Mouse (Mus musculus): ENCODE results near the gene Gpx7. TPM values are rescaled to one million over a fixed set of nuclear protein-coding genes. Genes with fewer than 3 reads are reported as not detected.

Gene Gpx7
- polyA plus RNA-seq (2021; fragmentation: Nextera tagmentation): 12.3 and 13.0 TPM in 2 replicates
- long read RNA-seq, experiment 1, transcript Gpx7-201 (3 exons, 1,289 nt): major isoform, 9 of 12 reads
- long read RNA-seq, experiment 1, partial matches to known transcripts: 1 of 12 reads
- long read RNA-seq, experiment 1, other reads (novel, unspliced or antisense): 1 of 12 reads
- long read RNA-seq, experiment 2, partial matches to known transcripts: 0 of 5 reads
- long read RNA-seq, experiment 2, other reads (novel, unspliced or antisense): 1 of 5 reads

GRCm38 (mm10) chr4:108406861-108407401, at the start of gene Gpx7:
Gene Gpx7 (minus strand): TSS chr4:108406961.

GRCm38 (mm10) chr4:108383183-108383714, 23.5 kb downstream of the Gpx7 start, which contains the start of gene Shisal2a:
Gene Shisal2a (minus strand): TSS chr4:108383349.

Other genes with a start within 250 kb of the Gpx7 start
- gene Echdc2, start 241.5 kb downstream of the Gpx7 start, polyA plus RNA-seq (2021; fragmentation: Nextera tagmentation): 12.4 and 15.2 TPM in 2 replicates
- not detected in 2 replicates for gene Zyg11a, start 188.9 kb downstream of the Gpx7 start, polyA plus RNA-seq (2021; fragmentation: Nextera tagmentation)
- gene Zyg11b, start 105.9 kb downstream of the Gpx7 start, polyA plus RNA-seq (2021; fragmentation: Nextera tagmentation): 29.0 and 29.2 TPM in 2 replicates
- gene Coa7, start 78.8 kb downstream of the Gpx7 start, polyA plus RNA-seq (2021; fragmentation: Nextera tagmentation): 19.1 and 27.6 TPM in 2 replicates
- 0.35 and 0.46 TPM in 2 replicates for gene Shisal2a, start 23.6 kb downstream of the Gpx7 start, polyA plus RNA-seq (2021; fragmentation: Nextera tagmentation)
- 4.0 and 5.5 TPM in 2 replicates for gene Tut4, start 52.5 kb upstream of the Gpx7 start, polyA plus RNA-seq (2021; fragmentation: Nextera tagmentation)
- 26.5 and 28.5 TPM in 2 replicates for gene Prpf38a, start 172.4 kb upstream of the Gpx7 start, polyA plus RNA-seq (2021; fragmentation: Nextera tagmentation)
- 0.79 TPM in 1 of 2 replicates, not detected in the other for gene Orc1, start 172.5 kb upstream of the Gpx7 start, polyA plus RNA-seq (2021; fragmentation: Nextera tagmentation)
- 5.7 and 5.9 TPM in 2 replicates for gene Cc2d1b, start 213.0 kb upstream of the Gpx7 start, polyA plus RNA-seq (2021; fragmentation: Nextera tagmentation)